Mouse (Mus musculus): ENCODE data around the gene Mettl24.

DNA sequence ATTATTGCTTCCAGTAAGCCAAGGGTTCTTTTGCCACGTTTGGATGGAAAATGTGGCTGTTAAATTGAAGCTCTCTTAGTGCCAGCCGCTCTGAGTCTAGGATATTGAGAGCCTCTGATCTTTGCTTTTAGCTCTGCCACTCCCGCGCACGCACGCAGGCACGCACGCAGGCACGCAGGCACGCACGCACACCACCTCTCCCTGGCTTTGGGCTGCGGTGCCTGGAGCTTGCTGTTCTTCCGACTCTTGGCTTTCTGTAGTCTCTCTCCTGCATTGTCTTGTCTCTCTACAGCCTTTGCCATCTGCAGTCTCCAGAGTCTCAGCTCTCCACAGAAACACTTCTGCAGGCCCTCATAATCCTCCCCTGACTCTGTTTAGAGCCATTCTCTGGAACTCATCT is 68.1 kb downstream of the Mettl24 start:
- no peak for TF ChIP-seq POLR2A (IDR thresholded peaks at IDR 0.05; ENCODE audit: borderline replicate concordance, control insufficient read depth, low read depth, low read length)
- TF ChIP-seq CTCF (IDR thresholded peaks at IDR 0.05; ENCODE audit: control insufficient read depth, insufficient read depth, low read length), result no peak
